Mouse (Mus musculus) liver, adult 2 months (tissue): ENCODE measurements around the gene Sec14l4. TPM values are rescaled to one million over a fixed set of nuclear protein-coding genes. Genes with fewer than 3 reads are reported as not detected.

Source experiments
- DNase-seq: peaks from one replicate; pipeline ENCODE4 v3.0.0-alpha.2; 2011; ENCODE audit warnings: low read depth, low spot score; ENCODE audit errors: extremely low read depth
- H3K27ac ChIP-seq: fragments of 200-500 bp; replicated peaks from 2 replicates; pipeline ENCODE4 v1.5.1; 2012; ENCODE audit warnings: low read depth, mild to moderate bottlenecking, control low read depth, inconsistent platforms, low read length; ENCODE audit not compliant: insufficient read depth
- H3K27me3 ChIP-seq: fragments of 200-500 bp; 2 replicates; pipeline ENCODE4 v1.6.1; 2012; ENCODE audit warnings: mild to moderate bottlenecking, moderate library complexity, low read length, inconsistent platforms; ENCODE audit not compliant: control insufficient read depth, insufficient read depth
- H3K36me3 ChIP-seq: fragments of 200-500 bp; 2 replicates; pipeline ENCODE4 v1.6.1; 2012; ENCODE audit warnings: low read length, inconsistent platforms; ENCODE audit not compliant: control insufficient read depth, insufficient read depth
- H3K4me1 ChIP-seq: fragments of 200-500 bp; 2 replicates; pipeline ENCODE4 v1.6.1; 2011; ENCODE audit warnings: low read length; ENCODE audit not compliant: control insufficient read depth, insufficient read depth
- H3K4me3 ChIP-seq: fragments of 200-500 bp; 2 replicates; pipeline ENCODE4 v1.5.1; 2011; ENCODE audit warnings: low read depth, mild to moderate bottlenecking, control low read depth, low read length, moderate library complexity; ENCODE audit not compliant: insufficient read depth
- H3K79me2 ChIP-seq: fragments of 200-500 bp; 2 replicates; pipeline ENCODE4 v1.6.1; 2012; ENCODE audit warnings: inconsistent platforms, mild to moderate bottlenecking, low read length, moderate library complexity; ENCODE audit not compliant: control insufficient read depth, insufficient read depth
- H3K9ac ChIP-seq: fragments of 200-500 bp; 2 replicates; pipeline ENCODE4 v1.6.1; 2012; ENCODE audit warnings: low read depth, mild to moderate bottlenecking, control low read depth, inconsistent platforms, low read length
- CTCF ChIP-seq: fragments of 200-500 bp; IDR thresholded peaks from 2 replicates; pipeline ENCODE4 v1.5.1; 2011; ENCODE audit warnings: low read depth, low read length, control low read depth
- POLR2A ChIP-seq: fragments of 200-500 bp; IDR thresholded peaks from 2 replicates; pipeline ENCODE4 v1.6.1; 2011; ENCODE audit warnings: low read length, control low read depth; ENCODE audit not compliant: insufficient read depth; ENCODE audit errors: extremely low read depth
- WGBS: fragments of 180-500 bp; shearing (Covaris S2); methylation state at CpG from one replicate; pipeline ENCODE4 v1.1.7; 2018; 5-methylcytosine and 5-hydroxymethylcytosine counted together
- polyA plus RNA-seq: library from polyadenylated mRNA; depleted of rRNA; stranded (reverse); fragments of >200 nt; gene quantifications from 2 replicates; pipeline ENCODE4 v1.2.3, GENCODE M21; 2012; rRNA removed
- total RNA-seq: library from RNA; depleted of rRNA; stranded (reverse); fragments of >200 nt; gene quantifications from 2 replicates; pipeline ENCODE4 v1.2.3, GENCODE M21; 2014; rRNA removed

The Sec14l4 gene
- total RNA-seq (97.5 and 130 TPM in 2 replicates), polyA plus RNA-seq (92.9 and 108 TPM in 2 replicates)

DNA sequence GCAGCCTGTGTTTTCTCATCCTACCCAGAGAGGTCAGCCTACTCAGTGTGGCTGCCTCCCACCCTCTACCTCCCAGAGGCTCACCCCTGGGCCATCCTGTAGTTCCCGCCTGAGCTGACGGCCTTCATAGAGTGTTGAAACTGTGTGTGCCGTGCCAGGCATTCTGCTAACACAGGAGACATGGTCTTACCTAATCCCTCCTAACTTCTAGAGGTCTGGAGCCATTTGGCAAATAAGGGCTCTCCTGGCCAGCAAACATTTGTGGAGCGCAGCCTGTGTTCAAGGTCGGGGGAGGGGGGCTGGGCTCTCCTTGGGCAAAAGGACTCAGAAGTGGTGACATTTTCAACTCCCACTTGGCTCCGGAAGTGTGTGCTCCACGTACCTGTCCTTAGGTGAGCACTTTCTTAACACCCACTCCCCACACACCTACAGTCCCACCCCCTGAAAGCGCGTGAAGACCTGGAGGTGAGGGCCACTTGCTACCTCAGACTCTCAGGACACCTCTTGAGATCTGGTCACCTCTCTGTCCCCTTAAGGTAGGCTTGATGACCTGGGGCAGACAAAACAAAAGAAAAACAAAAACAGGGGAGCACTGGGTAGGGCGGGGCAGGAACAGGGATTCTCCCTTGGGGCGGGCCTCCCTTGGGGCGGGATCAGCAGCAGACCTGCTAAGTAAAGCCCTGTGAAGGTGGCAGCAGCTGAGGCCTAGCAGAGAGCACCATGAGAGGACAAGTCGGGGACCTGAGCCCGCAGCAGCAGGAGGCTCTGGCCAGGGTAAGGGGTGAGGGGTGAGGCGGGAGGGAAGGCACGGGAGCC lies at the start of gene Sec14l4:
Gene Sec14l4, plus strand, starts transcription at position 337 of the 816 bp plus-strand sequence.
- no peak for TF ChIP-seq CTCF
- peak; percentile 33 for TF ChIP-seq POLR2A
- Histone ChIP-seq H3K4me1 (peaks cover 20% of the 10 kb centered on the region), H3K27ac (peak within 1 kb of the TSS; percentile 95), H3K79me2 (peaks cover 8% of the 10 kb centered on the region; the same call in 1 of the 2 replicates), H3K36me3 (peaks cover under 1% of the 10 kb centered on the region; the same call in 1 of the 2 replicates), H3K27me3 (no peaks in the 10 kb centered on the region), H3K4me3 (peak within 1 kb of the TSS; percentile 70), H3K9ac (peak within 1 kb of the TSS; percentile 90)
- 14% methylated on average over 16 of the region's 16 CpGs for WGBS
- peak; percentile 98 for DNase-seq

DNA sequence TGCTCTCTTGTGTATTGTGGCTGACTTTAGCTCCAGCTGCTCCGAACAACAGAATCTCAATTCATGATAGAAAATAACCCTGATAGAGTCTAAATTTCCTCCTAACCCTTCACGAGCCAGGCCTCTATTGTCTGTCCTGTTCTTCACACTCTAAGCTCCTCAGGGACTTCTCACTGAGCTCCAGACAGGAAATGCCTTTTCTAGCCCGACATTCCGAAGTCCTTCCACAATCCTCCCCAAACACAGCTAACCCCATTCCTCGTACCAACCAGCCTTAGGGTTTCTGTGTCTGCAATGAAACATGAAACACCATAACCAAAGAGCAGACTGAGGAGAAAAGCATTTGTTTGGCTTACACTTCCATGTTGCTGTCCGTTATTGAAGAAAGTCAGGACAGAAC lies 49.7 kb upstream of the Sec14l4 start:
- 75% methylated on average over 6 of the region's 6 CpGs for WGBS
- Histone ChIP-seq H3K4me1 (peaks cover 3% of the 10 kb centered on the region; the same call in 1 of the 2 replicates), H3K79me2 (no peaks in the 10 kb centered on the region), H3K9ac (no peak overlapping the region), H3K27ac (no peak overlapping the region), H3K27me3 (no peaks in the 10 kb centered on the region), H3K36me3 (peaks cover 24% of the 10 kb centered on the region), H3K4me3 (no peak overlapping the region)
- DNase-seq, result no peak
- no peak for TF ChIP-seq POLR2A
- no peak for TF ChIP-seq CTCF

DNA sequence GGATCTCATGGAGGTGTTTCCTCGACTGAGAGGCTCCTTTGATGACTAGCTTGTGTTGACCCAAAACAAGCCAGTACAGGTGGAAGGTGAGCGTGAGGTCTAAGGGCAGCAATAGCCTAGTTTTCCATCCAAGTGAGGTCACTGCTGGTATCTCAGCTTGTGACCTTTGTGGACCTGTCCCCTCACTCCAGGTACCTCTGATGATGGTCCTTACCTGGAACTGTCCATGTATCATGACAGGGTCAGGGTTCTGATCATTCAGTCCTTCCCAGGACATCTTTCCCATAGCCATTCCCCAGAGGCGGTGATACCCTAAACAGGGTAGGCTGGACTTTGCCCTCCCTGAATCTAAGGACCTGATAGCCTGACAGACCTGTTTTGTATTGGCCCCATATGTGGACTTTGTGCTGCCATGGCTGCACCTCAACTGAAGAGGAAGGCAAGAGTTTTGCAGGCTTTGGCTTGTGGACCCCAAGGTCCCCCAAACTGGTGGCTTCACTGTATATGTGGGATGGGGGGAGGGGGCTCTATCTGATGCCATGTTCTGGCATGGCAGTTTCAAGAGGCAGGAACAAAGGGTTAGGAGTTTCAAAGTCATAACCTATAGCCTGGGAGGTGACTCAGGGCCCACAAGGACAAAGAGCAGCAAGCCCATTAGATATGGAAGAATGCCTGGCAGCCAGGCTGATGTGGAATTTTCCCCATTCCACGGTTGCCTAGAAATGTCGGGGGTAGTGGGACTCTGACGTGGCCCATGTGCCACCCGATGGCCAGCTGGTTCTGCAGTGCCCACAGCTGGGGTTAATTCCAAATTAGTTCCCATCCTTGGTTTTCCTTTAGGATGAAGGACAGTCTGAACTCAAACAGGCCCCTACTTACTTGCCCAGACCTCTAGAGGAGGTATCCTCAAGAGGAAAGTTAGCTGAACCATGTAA lies 48.7 kb upstream of the Sec14l4 start:
- DNase-seq, result peak; percentile 46
- 42% methylated on average over 7 of the region's 7 CpGs for WGBS

DNA sequence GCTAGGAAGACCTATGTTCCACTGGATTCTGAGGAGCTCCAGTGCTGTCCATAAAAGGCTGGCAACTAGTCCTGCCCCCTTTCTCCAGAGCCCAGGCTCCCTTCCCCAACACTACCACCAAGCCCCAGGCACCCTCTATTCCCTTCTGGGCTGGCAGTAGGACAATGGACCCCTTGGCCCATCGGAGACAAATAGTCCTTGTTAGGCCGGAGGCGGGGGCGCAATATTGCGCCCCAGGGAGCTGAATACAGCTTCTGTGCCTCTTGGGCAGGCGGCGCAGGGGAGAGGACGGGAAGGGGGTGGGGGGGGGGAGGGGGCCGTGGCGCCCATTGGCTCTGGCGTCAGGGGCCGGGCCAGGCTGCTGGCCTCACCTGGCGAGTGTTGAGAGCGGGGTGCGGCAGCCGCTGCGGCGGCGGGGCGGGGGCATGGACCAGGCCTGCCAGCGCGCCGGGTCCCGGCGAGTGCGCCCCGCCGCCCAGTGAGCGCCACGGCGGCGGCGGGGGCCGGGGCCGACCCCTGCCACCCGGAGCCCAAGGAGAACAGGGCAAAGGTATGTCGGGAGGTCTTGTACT lies 47.9 kb upstream of the Sec14l4 start, which contains the start of gene Gal3st1:
Gene Gal3st1, plus strand, starts transcription at position 346 of the 572 bp plus-strand sequence.
- H3K27ac ChIP-seq, result 0 out of 2 replicates have a peak within 1 kb of the TSS, but pooled peaks have one; percentile 22

More for the DNA sequence above, 48.7 kb upstream of the Sec14l4 start:
- TF ChIP-seq POLR2A (no peak), CTCF (no peak)
- Histone ChIP-seq H3K9ac (no peak overlapping the region), H3K4me1 (peaks cover 3% of the 10 kb centered on the region; the same call in 1 of the 2 replicates), H3K27ac (no peak overlapping the region), H3K79me2 (no peaks in the 10 kb centered on the region), H3K36me3 (peaks cover 16% of the 10 kb centered on the region), H3K4me3 (no peak overlapping the region), H3K27me3 (no peaks in the 10 kb centered on the region)

More for the DNA sequence above, 47.9 kb upstream of the Sec14l4 start, which contains the start of gene Gal3st1:
- 2% methylated on average over 37 of the region's 37 CpGs for WGBS
- Histone ChIP-seq H3K27me3 (no peaks in the 10 kb centered on the region), H3K36me3 (peaks cover 10% of the 10 kb centered on the region), H3K79me2 (no peaks in the 10 kb centered on the region), H3K4me3 (peak within 1 kb of the TSS; percentile 65), H3K4me1 (peaks cover 3% of the 10 kb centered on the region; the same call in 1 of the 2 replicates), H3K9ac (peak within 1 kb of the TSS; percentile 58)
- no peak for DNase-seq
- no peak for TF ChIP-seq POLR2A
- TF ChIP-seq CTCF, result no peak
